24 mouse cellular contexts compared by ENCODE assay signal in the genomic region with DNA sequence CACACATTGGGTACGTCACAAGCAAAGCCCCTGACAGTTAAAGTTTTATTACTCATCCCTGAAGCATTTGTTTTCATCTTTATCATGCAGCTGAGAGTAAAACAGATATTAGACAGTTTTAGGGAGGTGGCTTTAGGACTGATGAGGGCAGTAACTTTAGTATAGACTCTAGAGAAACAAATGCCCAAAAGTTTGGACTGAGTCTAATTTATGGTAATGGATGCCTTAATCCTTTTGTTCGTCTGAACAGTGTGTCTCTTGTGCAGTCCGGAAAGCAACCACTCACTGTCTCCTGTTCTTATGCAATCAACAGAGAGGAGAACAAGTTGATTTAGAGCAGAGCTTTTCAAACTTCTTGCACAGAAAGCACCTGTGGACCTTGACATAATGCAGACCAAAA.
DNase-seq lines count a peak whose midpoint lies in the region; ATAC-seq and TF ChIP-seq lines count a peak whose summit lies in the region.
"Had no signal": no experiment of that assay in that cellular context is flagged by ENCODE, and none has a peak within 500 bp of the region (broad histone marks: within the 10 kb centered on the region; RNA-seq: fewer than 3 reads in every experiment).

No protein-coding gene starts in this region.

- no peaks in the 10 kb centered on the region for H3K4me1 ChIP-seq in hindbrain, postnatal 0 days (ENCODE audit: insufficient read depth, low read length)
- H3K4me1 ChIP-seq in hindbrain, embryonic 16.5 days (ENCODE audit: control insufficient read depth, insufficient read depth, low read depth, low read length), result no peaks in the 10 kb centered on the region
- H3K4me1 ChIP-seq in midbrain, postnatal 0 days (ENCODE audit: insufficient read depth, low read length), result no peaks in the 10 kb centered on the region
- no peaks in the 10 kb centered on the region for H3K4me1 ChIP-seq in midbrain, embryonic 16.5 days (ENCODE audit: control insufficient read depth, insufficient read depth, low read length)
- no peaks in the 10 kb centered on the region for H3K4me1 ChIP-seq in stomach, embryonic 14.5 days (ENCODE audit: control insufficient read depth, insufficient read depth, low read length)
- H3K4me1 ChIP-seq: heart, embryonic 13.5 days; hindbrain, embryonic 15.5 days; limb, embryonic 10.5 days had no signal

- no peak overlapping the region for H3K4me3 ChIP-seq in hindbrain, postnatal 0 days (ENCODE audit: low read length)
- no peak overlapping the region for H3K4me3 ChIP-seq in hindbrain, embryonic 16.5 days (ENCODE audit: low read length)
- H3K4me3 ChIP-seq in midbrain, postnatal 0 days (ENCODE audit: low read depth, low read length), result no peak overlapping the region
- H3K4me3 ChIP-seq in midbrain, embryonic 16.5 days (ENCODE audit: low read depth, low read length), result no peak overlapping the region
- no peak overlapping the region for H3K4me3 ChIP-seq in stomach, embryonic 14.5 days (ENCODE audit: low read depth, low read length)
- H3K4me3 ChIP-seq: heart, adult 2 months; heart, embryonic 13.5 days; hindbrain, embryonic 15.5 days; limb, embryonic 10.5 days had no signal

- H3K9me3 ChIP-seq in hindbrain, postnatal 0 days (ENCODE audit: low read length), result no peaks in the 10 kb centered on the region
- H3K9me3 ChIP-seq in hindbrain, embryonic 16.5 days (ENCODE audit: control insufficient read depth, low read length), result no peaks in the 10 kb centered on the region
- no peaks in the 10 kb centered on the region for H3K9me3 ChIP-seq in midbrain, postnatal 0 days (ENCODE audit: low read length)
- no peaks in the 10 kb centered on the region for H3K9me3 ChIP-seq in midbrain, embryonic 16.5 days (replicated peaks; ENCODE audit: control insufficient read depth, low read length, poor library complexity, severe bottlenecking)
- H3K9me3 ChIP-seq in stomach, embryonic 14.5 days (ENCODE audit: control insufficient read depth, low read depth, low read length), result no peaks in the 10 kb centered on the region
- H3K9me3 ChIP-seq: heart, embryonic 13.5 days; hindbrain, embryonic 15.5 days; limb, embryonic 10.5 days had no signal

- H3K27ac ChIP-seq in hindbrain, postnatal 0 days, result no peak overlapping the region
- H3K27ac ChIP-seq in hindbrain, embryonic 16.5 days (ENCODE audit: low read depth, low read length), result no peak overlapping the region
- no peak overlapping the region for H3K27ac ChIP-seq in midbrain, postnatal 0 days (ENCODE audit: low read depth, low read length)
- no peak overlapping the region for H3K27ac ChIP-seq in midbrain, embryonic 16.5 days (ENCODE audit: low read length)
- H3K27ac ChIP-seq in stomach, embryonic 14.5 days (ENCODE audit: low read length), result no peak overlapping the region
- H3K27ac ChIP-seq: heart, adult 2 months; heart, embryonic 13.5 days; hindbrain, embryonic 15.5 days; limb, embryonic 10.5 days had no signal

- no peaks in the 10 kb centered on the region for H3K36me3 ChIP-seq in hindbrain, postnatal 0 days (ENCODE audit: insufficient read depth, low read length)
- H3K36me3 ChIP-seq in hindbrain, embryonic 16.5 days (ENCODE audit: control insufficient read depth, insufficient read depth, low read length), result no peaks in the 10 kb centered on the region
- H3K36me3 ChIP-seq in midbrain, postnatal 0 days (ENCODE audit: insufficient read depth, low read length), result no peaks in the 10 kb centered on the region
- no peaks in the 10 kb centered on the region for H3K36me3 ChIP-seq in midbrain, embryonic 16.5 days (ENCODE audit: control insufficient read depth, insufficient read depth, low read length)
- H3K36me3 ChIP-seq in stomach, embryonic 14.5 days (ENCODE audit: control insufficient read depth, insufficient read depth, low read length), result no peaks in the 10 kb centered on the region
- H3K36me3 ChIP-seq: heart, embryonic 13.5 days; hindbrain, embryonic 15.5 days; limb, embryonic 10.5 days had no signal

- ATAC-seq in hindbrain, postnatal 0 days, result peak; percentile 62; the same call in 1 of the 2 replicates
- ATAC-seq in hindbrain, embryonic 16.5 days, result no peak
- ATAC-seq in midbrain, postnatal 0 days (ENCODE audit: low FRiP score), result no peak
- no peak for ATAC-seq in midbrain, embryonic 16.5 days
- peak; percentile 67; the same call in 1 of the 2 replicates for ATAC-seq in stomach, embryonic 14.5 days (ENCODE audit: insufficient number of reproducible peaks, insufficient read depth, low FRiP score, low read depth)

- peak; percentile 9 for DNase-seq in embryo, embryonic 10 days (ENCODE audit: low spot score)
- no peak for DNase-seq in embryo, embryonic 11 days
- no peak for DNase-seq in hindbrain, postnatal 0 days (ENCODE audit: low spot score)
- peak; percentile 21 for DNase-seq in midbrain, postnatal 0 days (ENCODE audit: low spot score)
- no peak for DNase-seq in left cerebral cortex, adult 11 months (ENCODE audit: low spot score)
- DNase-seq: adrenal gland, adult 2 months; cerebellum, adult 18-20 months; cerebellum, postnatal 14 days; gastrocnemius, postnatal 36 days; heart, adult 2 months; heart, postnatal 14 days; kidney, adult 8-10 months; kidney, postnatal 14 days; liver; lung, postnatal 4 days; retina, postnatal 1 day; thymus, adult 18-20 months; thymus, postnatal 36 days had no signal

- no peak for TF ChIP-seq CTCF in hindbrain, postnatal 0 days (IDR thresholded peaks at IDR 0.05; ENCODE audit: low read depth)
- no peak for TF ChIP-seq CTCF in midbrain, postnatal 0 days (IDR thresholded peaks at IDR 0.05)

- 32% methylated on average over 3 of the region's 3 CpGs for WGBS in hindbrain, postnatal 0 days
- 32% methylated on average over 3 of the region's 3 CpGs for WGBS in hindbrain, embryonic 16.5 days
- WGBS in midbrain, postnatal 0 days, result 22% methylated on average over 3 of the region's 3 CpGs
- WGBS in midbrain, embryonic 16.5 days, result 34% methylated on average over 3 of the region's 3 CpGs
- 29% methylated on average over 3 of the region's 3 CpGs for WGBS in stomach, embryonic 14.5 days

- H3K9ac ChIP-seq in hindbrain, postnatal 0 days (replicated peaks; ENCODE audit: low read length), result no peak overlapping the region
- H3K9ac ChIP-seq in hindbrain, embryonic 16.5 days (ENCODE audit: low read depth, low read length), result no peak overlapping the region
- H3K9ac ChIP-seq in midbrain, postnatal 0 days (replicated peaks; ENCODE audit: low read length, poor library complexity, severe bottlenecking), result no peak overlapping the region
- H3K9ac ChIP-seq in midbrain, embryonic 16.5 days (ENCODE audit: low read depth, low read length), result no peak overlapping the region
- H3K9ac ChIP-seq in stomach, embryonic 14.5 days (replicated peaks; ENCODE audit: low read depth, low read length), result no peak overlapping the region
- H3K9ac ChIP-seq: heart, embryonic 13.5 days; hindbrain, embryonic 15.5 days had no signal

- H3K4me2 ChIP-seq in hindbrain, postnatal 0 days (ENCODE audit: low read depth, low read length), result no peak overlapping the region
- no peak overlapping the region for H3K4me2 ChIP-seq in hindbrain, embryonic 16.5 days (ENCODE audit: low read length)
- H3K4me2 ChIP-seq in midbrain, postnatal 0 days (ENCODE audit: low read depth, low read length, poor library complexity, severe bottlenecking), result no peak overlapping the region
- H3K4me2 ChIP-seq in midbrain, embryonic 16.5 days (ENCODE audit: low read length), result no peak overlapping the region
- H3K4me2 ChIP-seq in stomach, embryonic 14.5 days (replicated peaks; ENCODE audit: low read depth, low read length), result no peak overlapping the region
- H3K4me2 ChIP-seq: heart, embryonic 13.5 days; hindbrain, embryonic 15.5 days had no signal

- H3K27me3 ChIP-seq in hindbrain, postnatal 0 days (ENCODE audit: insufficient read depth, low read length), result no peaks in the 10 kb centered on the region
- no peaks in the 10 kb centered on the region for H3K27me3 ChIP-seq in hindbrain, embryonic 16.5 days (replicated peaks; ENCODE audit: control insufficient read depth, insufficient read depth, low read length)
- H3K27me3 ChIP-seq in midbrain, postnatal 0 days (ENCODE audit: insufficient read depth, low read length), result no peaks in the 10 kb centered on the region
- H3K27me3 ChIP-seq in midbrain, embryonic 16.5 days (ENCODE audit: control insufficient read depth, insufficient read depth, low read depth, low read length), result no peaks in the 10 kb centered on the region
- H3K27me3 ChIP-seq in stomach, embryonic 14.5 days (ENCODE audit: control insufficient read depth, insufficient read depth, low read length), result no peaks in the 10 kb centered on the region
- H3K27me3 ChIP-seq: heart, embryonic 13.5 days; hindbrain, embryonic 15.5 days had no signal

Comparison
In these comparisons a context has a peak if more than half of its experiments do, and no peak if none do; other contexts are left out.
1. DNase-seq: peak in embryo, embryonic 10 days (single experiment) and midbrain, postnatal 0 days (single experiment); none in embryo, embryonic 11 days (single experiment), hindbrain, postnatal 0 days (single experiment) and left cerebral cortex, adult 11 months (single experiment).
2. ATAC-seq: peak in hindbrain, postnatal 0 days (single experiment) and stomach, embryonic 14.5 days (single experiment); none in hindbrain, embryonic 16.5 days (single experiment), midbrain, postnatal 0 days (single experiment) and midbrain, embryonic 16.5 days (single experiment).